Mouse (Mus musculus) gastrocnemius, postnatal 25 days (tissue): Measurements from ENCODE around the gene Sox10. TPM values are rescaled to one million over a fixed set of nuclear protein-coding genes. Genes with fewer than 3 reads are reported as not detected.

Source experiments
- DNase-seq: peaks from one replicate; pipeline ENCODE4 v3.0.0; 2022
- total RNA-seq, 2 experiments: library from RNA; stranded (reverse); gene quantifications; 1 replicate in 1 of 2; 2 replicates in 1 of 2; pipeline ENCODE4 v1.2.3; 2021

The Sox10 gene
- total RNA-seq, 2 experiments from 2014 or later: 1.3 to 1.8 TPM

DNA sequence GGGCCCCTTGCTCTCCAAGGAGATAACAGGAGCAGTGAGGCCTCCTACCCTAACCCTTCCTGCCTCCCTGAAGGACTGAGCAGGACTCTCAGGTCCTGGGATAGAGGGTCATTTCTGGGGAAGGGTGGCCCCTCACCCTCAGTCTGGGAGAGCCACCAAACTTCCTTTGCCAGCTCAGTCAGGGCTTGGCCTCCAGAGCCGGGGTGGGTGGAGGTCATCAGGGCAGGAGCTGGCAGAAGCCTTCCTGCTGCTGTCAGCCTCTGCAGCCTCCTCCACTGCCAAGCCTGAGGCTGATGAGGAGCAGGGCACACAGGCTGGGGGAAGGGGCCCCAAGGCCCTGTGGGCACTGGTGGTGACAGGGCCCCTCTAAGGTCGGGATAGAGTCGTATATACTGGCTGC is 9.5 kb downstream of the Sox10 start:
- no peak for DNase-seq

GRCm38 (mm10) chr15:79152709-79153108 is 12.3 kb downstream of the Sox10 start:
- no peak for DNase-seq

DNA sequence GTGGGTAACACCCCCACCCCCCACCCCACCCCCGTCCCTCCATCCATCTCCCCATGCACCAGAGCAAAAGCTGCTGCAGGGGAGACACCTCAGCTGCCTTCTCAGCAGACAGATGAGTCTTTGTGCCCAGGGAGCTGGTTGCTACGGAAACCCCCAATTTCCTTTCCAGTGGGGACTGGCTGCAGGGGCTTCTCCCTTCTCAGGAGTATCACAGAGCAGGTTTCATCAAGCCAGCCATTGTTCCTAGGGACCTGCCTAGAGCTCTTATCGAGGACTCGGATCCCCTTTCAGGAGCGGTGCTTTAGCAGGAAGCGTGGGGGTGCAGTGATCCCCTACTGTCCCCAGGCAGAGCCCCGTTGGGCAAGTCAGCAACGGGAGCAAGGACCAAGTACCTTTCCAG is 13.2 kb downstream of the Sox10 start:
- no peak for DNase-seq

GRCm38 (mm10) chr15:79148533-79148932 is 16.5 kb downstream of the Sox10 start:
- peak; percentile 59 for DNase-seq

DNA sequence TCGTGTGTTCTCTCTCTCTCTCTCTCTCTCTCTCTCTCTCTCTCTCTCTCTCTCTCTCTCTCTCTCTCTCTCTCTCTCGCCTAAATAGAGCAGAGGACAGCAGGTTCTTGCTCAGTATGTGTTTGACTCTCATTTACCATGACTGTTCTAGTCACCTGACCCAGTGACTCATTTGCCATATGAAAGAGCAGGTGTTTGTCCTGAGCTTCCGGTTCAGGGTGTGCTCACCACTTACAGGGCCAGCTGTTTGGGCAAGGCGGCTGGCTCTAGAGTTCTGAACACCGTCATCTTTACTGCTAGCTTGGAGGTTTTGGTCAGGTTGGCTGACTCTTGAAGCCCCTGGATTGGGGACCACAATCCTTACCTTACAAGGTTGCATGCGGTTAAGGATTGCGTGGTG is 19.5 kb downstream of the Sox10 start:
- no peak for DNase-seq

GRCm38 (mm10) chr15:79144021-79144420 is 21.0 kb downstream of the Sox10 start:
- DNase-seq: no peak

- DNase-seq: no peak
Measured at GRCm38 (mm10) chr15:79143316-79143715, 21.7 kb downstream of the Sox10 start.

DNA sequence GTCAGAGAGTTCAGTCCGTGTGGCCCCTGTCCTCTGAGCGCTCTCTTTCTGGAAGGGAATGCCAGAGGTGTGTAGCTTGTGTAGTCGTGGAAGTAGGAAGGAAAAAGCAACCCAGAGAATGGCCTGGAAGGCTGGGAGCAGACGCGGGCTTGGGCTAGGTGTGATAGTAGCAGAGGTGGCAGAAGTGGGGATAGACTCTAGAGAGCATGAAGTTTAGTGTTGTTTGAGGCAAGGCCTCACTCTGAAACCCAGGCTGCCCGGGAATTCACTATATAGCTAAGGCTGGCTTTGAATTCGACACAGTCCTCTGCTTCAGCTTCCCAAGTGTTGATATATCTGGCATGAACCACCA is 23.5 kb downstream of the Sox10 start:
- DNase-seq: no peak

DNA sequence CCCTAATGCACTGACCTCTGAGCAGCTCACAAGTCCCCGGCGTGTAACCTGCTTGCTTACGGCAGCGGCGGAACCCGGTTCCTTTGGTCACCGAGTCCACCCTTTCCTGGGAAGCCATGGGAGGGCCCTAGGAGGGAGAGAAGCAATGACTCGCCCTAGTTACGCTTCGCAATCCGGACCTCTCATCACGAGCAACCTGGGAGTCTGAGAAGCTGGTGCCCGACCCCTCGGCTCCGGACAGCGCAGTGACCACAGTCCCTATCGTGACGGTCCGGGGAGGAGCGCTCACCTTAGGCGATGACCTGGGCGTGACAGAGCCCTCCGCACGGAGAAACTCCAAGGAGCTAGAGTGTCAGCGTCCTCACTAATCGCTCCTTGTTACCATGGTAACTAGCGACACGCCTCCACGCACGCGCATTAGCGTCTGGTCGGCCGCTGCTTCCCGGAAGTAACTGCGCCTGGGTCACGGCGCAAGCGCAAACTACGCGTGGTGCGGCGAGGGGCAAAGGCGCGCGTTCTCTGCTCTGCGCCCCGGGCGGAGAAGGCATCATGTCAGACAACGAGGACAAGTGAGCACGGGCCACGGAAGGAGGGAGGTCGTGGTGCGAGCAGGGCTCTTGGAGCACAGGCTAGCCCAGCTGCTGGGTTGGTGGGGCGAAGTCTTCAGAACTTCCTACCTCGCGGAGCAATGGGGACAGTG is 24.0 kb downstream of the Sox10 start, which contains the start of the genes Polr2f and 1700088E04Rik:
TSS of gene Polr2f (plus strand) at position 144 of the 700 bp plus-strand sequence.
TSS of gene 1700088E04Rik (minus strand) at position 388 of the 700 bp plus-strand sequence.
- peak; percentile 88 for DNase-seq

- DNase-seq: no peak
Measured at GRCm38 (mm10) chr15:79139640-79140039, 25.4 kb downstream of the Sox10 start.

GRCm38 (mm10) chr15:79135783-79136575 is 29.1 kb downstream of the Sox10 start:
- no peak for DNase-seq

DNA sequence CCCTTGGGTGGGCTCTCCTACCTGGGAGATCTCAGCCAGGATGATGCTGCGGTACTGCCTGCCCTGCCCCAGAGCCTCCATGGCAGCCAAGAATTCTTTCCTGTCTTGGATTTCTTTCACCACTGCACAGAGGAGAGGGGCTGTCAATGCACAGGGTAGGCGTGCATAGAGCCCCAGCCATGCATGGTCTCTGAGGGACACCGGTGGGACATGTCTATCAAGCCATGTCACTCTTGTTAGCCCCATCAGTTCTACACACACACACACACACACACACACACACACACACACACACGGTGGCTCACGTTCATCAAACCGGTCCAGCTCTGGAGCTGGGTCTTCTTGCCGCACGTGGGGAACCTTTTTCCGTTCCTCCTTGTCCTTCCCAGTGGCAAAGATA is 29.7 kb downstream of the Sox10 start:
- DNase-seq: no peak

DNA sequence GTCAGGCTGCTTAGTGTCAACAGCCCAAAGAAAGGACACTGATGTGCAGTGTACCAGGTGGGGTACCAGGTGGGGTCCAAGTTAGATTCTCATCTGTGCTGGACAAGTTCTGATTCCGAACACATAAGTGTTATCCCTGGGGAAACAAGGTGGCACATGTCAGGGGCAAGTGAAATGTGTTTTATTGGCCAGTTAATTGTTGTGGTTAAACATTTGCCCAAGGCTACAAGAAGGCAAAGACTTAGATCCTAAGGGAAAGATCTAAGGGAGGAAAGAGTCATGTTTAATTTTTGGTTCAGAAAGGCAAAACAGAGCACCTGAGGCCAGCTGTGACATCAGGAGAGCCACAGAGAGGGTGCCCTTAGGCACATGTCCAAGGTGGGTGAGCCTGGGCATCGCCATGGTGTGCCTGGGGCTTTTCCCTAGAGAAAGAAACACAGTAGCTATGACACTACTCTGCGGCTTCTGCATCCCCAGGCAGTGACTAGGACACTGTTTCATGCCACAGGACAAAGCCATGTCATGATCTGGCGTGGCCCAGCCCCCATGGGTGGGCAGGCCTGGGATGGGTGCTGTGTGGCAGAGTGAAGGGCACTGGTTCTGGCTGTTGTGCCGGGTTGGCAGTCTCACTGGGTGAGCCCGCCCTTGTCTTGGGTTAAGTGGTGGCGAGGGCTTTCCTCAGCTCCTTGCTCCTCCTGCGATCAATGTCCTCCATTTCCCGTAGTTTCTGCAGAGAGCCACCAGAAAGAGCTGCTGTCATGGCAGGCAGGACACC is 30.4 kb downstream of the Sox10 start:
- DNase-seq: no peak

DNA sequence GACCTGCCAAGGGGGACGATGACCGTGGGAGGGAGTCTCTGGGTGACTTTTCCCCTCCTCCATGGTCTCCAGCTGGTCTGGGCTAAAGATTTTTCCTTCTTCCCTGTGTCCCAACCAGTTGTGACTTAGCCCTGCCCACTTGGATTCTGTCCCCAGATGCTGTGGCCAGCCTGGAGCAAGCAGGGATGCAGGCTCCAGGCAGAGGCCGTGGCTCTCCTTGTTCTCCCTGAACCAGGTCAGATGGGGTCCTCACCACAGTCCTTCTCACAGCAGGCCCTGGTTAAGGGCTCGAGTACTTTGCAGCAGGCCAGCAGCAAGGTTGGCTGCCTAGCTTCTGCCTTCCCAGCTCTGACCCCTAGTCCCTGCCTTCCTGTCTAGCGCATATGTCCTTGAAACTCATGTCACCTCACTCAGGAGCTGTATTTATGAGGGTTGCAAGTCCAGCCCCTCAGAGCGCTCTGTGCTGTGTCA is 31.8 kb downstream of the Sox10 start:
- DNase-seq: peak; percentile 61

DNA sequence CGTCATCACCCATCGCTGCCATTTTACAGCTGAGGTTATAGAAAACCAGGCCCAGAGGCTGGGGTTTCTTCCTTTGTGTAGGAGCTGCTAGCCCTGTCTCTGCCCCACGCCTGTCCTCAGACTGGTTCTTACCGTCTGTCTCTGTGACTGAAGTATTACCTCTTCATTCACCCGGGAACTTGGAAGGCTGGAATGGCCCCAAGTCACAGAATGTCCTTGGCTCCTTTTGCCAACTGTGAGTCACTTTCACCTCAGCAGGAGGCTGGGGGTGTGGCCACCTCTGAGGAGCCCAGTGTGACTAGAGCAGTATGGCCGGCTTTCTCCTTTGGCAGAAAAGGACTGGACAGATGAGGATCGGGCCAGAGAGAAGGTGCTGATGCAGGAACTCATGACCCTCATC is 33.6 kb downstream of the Sox10 start:
- peak; percentile 86 for DNase-seq

- no peak for DNase-seq
Measured at GRCm38 (mm10) chr15:79130782-79131181, 34.3 kb downstream of the Sox10 start.

- no peak for DNase-seq
Measured at GRCm38 (mm10) chr15:79129311-79129710, 35.7 kb downstream of the Sox10 start.

DNA sequence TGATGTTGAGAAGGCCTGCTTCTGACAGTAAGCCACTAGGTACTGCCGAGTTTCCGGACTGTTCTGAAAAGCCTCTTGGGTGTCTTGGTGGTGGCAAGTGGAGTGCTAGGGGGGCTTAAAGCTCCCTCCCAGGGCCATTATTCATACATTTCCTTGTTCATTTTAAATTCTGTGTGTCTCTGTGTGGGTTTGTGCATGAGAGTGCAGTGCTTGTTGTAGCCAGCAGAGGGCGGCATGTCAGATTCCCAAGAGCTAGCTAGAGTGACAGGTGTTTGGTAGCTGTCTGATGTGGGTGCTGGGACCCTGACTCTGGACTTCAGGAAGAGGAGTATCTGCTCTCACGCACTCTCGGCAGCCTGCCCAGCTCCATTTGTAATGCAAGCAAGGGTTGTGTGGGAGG is 36.8 kb downstream of the Sox10 start:
- no peak for DNase-seq

DNA sequence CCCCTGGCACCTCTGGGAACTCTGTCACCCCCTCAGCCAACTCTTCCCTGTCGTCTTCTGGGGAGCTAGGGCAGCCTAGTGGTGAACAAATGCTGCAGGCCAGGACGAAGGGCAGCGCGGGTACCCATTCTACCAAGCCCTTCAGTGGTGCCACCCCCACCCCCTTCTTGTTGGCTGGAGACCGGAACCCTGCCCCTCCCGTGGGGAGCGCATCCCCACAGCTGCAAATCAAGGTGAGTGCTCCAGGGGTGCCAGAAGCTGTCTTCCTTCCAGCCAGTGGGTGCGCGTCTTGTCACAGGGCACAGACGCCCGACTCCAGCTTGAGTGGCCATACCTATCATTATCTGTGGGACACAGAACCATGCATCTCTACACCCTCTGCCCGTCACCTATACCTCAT is 37.9 kb downstream of the Sox10 start:
- DNase-seq: no peak

DNA sequence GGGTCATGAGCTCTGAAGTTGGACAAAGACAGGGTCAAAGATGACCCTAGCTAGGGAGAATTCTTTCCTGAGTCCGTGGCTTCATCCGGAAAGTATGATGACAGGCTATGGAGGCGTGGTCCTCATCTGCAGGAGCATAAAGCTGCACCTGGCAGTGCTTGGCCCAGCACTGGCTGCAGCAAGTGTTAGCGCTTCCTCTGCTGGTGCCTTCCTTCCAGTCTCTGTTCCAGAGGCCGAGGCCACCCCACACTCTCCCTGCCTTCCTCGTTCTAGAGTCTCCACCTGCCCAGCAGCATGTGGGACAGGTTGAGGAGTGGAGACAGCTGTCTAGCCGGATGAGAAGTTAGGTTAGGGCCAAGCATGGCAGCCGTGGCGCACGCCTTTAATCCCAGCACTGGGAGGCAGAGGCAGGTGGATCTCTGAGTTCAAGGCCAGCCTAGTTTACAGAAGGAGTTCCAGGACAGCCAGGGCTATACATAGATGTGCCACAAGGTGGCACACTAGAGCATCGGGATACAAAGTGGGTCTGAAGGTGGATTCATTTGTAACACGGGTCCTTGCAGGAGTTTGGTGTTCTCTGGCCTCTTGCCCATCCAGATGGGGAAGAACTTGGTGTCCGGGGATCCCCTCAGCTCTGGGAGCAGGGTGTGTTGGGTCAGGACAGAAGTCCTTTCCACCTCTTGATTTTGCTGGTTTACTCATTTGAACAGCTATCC is 38.7 kb downstream of the Sox10 start:
- DNase-seq: no peak

GRCm38 (mm10) chr15:79124331-79124875 is 40.6 kb downstream of the Sox10 start:
- no peak for DNase-seq

DNA sequence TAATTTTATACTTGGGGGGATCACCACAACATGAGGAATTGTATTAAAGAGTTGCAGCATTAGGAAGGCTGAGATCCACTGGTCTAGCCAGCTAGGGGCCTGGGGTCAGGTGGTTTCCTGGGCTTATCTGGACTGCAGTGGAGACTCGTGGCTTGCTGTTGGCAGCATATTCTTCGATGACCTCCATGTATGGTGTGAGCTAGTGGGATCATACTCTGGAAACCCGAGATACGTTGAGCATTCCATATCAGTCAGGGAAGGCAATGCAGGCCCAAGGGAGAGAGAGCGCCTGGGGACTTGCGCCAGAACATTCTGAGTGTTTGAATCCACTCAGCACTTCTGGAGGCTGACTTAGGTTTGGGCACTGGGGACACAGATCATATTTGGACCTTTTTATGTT is 41.3 kb downstream of the Sox10 start:
- DNase-seq: peak; percentile 48
